Mouse (Mus musculus): Measurements from ENCODE around the gene Gsc.
"Not testable (repeated sequence)": the region's sequence is repeated elsewhere in the genome, so short reads cannot be mapped to it uniquely, and the experiment has no call there.

Gene Gsc

GRCm38 (mm10) chr12:104453002-104453401 lies 20.1 kb downstream of the Gsc start:
- no peak for DNase-seq (ENCODE audit: low spot score in 2 of 2)

- no peak for DNase-seq (ENCODE audit: low spot score in 2 of 2)
These were observed 22.9 kb downstream of the Gsc start for GRCm38 (mm10) chr12:104450257-104450656.

DNA sequence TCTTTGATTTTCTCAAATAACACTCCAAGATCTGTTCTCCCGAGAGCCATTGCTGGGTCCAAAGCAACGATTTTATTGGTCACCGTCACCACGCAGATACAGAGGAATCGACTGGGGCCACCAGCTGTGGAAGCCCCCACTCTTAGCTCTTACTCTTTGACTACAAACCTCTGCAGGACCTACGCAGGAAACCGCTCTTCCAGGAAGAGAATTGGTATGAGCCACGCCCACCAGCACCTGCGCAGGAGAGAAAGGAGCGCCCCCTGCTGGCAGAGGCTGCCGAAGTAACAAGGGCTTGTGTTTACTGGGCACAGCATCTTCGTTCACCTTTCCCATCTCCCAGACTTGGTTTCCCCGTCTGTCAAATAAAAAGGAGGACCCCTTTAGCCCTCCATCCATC lies 25.0 kb downstream of the Gsc start:
- peak; percentile 31 to 41 for DNase-seq (ENCODE audit: low spot score in 2 of 2)

- DNase-seq (ENCODE audit: low spot score in 2 of 2), result not testable (repeated sequence)
These were observed 26.1 kb downstream of the Gsc start for GRCm38 (mm10) chr12:104447056-104447455.

- no peak for DNase-seq (ENCODE audit: low spot score in 2 of 2)
These were observed 29.4 kb downstream of the Gsc start for GRCm38 (mm10) chr12:104443716-104444115.

GRCm38 (mm10) chr12:104440087-104440760 lies 32.9 kb downstream of the Gsc start:
- DNase-seq (ENCODE audit: low spot score in 2 of 2), result peak; percentile 93 to 95

DNA sequence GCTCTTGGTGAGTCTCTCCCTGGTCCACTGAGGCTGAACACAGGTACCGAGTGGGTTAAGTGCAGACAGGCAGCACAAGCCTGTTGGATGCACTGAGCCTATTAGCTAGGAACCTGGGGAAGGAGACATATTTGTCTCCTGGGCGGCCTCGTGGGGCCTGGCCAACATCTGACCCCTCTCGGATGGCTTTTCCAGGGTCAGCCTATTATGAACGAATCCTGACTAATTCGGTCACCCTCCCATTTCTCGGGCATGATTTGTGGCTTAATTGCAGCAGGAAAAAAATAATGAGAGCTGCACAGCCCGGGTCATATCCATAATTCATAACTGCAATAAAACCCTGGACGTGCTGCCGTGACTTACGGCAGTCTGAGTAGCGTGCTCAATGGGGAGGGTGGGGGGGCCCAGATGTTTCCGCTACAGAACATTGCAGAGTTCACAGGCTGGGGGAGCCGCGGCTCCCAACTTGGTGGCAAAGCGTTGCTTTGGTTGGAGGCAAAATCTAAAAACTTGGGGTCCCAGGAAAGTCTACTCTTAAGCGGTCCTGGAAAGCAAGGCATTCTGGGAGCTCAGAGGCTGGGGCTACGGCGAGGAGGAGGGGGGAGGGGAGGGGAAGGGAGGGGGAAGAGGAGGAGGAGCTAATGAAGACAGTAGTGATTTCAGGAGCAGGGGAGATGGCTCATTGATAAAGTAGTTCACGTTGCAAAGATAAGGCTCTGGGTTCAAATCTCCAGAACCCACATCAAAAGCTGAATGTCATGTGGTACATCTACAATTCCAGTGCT lies 39.0 kb downstream of the Gsc start:
- DNase-seq (ENCODE audit: low spot score in 2 of 2), result no peak

GRCm38 (mm10) chr12:104433214-104433613 lies 39.9 kb downstream of the Gsc start:
- DNase-seq (ENCODE audit: low spot score in 2 of 2), result no peak

DNA sequence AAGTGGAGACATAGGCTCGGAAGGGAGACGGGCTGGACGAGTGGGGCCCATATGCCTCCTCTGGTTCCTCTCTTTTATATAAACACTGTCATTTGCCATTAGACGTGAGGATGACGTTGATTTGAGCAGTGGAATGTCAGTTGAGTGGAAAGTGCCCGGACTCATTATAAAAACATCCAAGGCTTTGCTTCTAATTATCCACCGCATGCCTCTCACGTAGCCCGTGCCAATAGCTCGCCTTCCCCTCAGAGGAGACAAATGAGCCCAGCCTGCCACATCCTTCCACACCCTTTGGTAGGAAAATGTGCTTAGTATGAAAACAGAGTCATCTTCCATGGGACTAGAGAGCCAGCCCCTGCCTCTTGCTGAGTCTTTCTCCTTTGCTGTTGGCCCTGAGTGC lies 41.8 kb downstream of the Gsc start:
- no peak for DNase-seq (ENCODE audit: low spot score in 2 of 2)

DNA sequence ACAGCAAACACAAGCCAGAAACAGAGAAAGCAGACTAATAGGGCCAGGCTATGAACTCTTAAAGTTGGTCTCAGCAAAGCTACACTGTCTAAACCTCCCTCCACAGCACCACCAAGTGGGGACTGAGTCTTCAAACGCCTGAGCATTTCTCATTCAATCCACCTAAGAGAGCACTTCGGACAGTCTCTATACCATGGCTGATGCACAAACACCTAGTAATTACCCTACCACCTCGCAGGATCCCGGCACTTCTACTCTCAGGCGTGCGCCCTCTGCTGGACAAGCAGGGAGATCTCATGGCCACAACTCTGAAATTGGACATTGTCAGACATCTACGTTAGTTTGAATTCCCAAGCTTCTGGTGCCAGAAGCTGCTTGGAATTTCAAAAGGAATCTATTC lies 46.2 kb downstream of the Gsc start:
- peak; percentile 26 to 29 for DNase-seq (ENCODE audit: low spot score in 2 of 2)

GRCm38 (mm10) chr12:104425591-104425990 lies 47.5 kb downstream of the Gsc start:
- DNase-seq (ENCODE audit: low spot score in 2 of 2), result no peak

- no peak for DNase-seq (ENCODE audit: low spot score in 2 of 2)
These were observed 50.3 kb downstream of the Gsc start for GRCm38 (mm10) chr12:104422615-104423392.
